Mouse (Mus musculus) c-Kit-positive CD71-negative TER-119-negative erythroid progenitor cells, embryonic 14.5 days (primary cell): ENCODE data around the gene Foxp4.

ENCODE experiments used
- DNase-seq: peaks from one replicate; pipeline ENCODE4 v3.0.0-alpha.2; 2013; ENCODE audit warnings: low read depth

The Foxp4 gene

DNA sequence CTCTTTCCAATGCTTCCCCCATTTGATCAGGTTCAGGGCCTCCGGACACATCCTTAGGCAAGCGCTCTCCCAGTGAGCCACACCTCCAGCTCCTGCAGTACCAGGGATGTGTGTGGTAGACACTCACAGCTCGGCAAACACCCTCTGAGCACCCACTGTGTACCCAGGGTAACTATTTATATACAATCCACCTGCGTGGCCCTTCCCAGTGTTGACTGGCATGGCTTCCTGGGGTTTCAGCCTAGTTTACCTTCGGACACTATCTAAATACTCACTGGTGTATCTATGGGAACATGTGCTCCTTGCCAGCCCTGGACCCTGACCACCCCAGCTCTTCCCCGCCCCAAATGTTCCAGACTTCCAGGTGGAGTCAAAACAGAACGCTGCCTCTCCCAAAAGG is 34.7 kb downstream of the Foxp4 start:
- DNase-seq, result no peak

DNA sequence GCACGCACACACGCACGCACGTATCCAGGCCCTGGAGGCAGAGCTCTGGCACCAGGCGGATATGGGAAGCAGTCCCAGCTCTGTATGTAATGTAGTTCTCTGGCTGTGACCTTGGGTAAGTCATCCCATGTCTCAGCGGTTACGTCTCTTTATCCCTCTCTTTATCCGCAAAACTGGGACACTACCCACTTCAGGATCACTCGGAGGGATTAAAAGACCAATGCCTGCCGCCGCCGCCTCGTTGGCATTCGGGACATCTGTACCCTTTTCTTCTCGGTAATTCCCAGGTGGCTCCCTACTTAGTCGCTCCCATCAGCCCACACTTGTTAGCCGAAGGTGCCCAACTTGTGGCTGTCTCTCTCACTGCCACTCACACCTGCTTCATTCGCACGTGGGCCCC is 35.2 kb downstream of the Foxp4 start:
- no peak for DNase-seq

DNA sequence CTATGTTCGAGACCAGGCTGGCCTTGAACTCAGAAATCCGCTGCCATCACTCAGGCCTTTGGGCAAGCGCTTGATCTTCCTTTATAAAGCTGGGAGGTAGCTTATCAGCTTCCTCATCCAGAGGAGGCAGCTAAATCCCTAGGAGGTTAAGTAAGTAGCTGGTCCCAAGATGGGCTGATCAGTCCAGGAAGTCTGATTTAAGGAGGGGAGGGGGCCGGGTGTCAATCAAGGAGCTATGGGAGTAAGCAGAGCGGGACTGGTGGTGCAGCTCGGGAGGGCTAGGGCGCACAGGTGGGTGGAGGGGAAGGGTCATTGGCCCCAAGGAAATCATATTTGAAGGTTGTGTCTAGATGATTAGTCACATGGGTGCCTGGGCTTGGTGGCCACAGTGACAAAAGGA is 35.8 kb downstream of the Foxp4 start:
- DNase-seq, result no peak

DNA sequence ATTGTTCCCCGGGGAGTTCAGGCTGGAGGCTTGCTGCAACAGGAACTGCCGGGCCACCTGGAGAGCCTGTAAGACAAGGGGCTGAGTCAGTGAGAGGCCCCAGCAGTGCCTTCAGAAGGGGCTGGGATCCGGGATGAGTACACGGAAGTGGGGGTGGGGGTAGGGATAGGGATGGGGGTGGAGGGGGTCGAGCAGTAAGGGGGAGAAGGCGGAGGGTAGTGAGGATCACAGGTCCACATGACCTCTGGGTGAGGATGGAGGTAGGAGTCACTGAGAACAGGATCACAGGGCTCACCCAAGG is 36.3 kb downstream of the Foxp4 start:
- DNase-seq, result no peak

DNA sequence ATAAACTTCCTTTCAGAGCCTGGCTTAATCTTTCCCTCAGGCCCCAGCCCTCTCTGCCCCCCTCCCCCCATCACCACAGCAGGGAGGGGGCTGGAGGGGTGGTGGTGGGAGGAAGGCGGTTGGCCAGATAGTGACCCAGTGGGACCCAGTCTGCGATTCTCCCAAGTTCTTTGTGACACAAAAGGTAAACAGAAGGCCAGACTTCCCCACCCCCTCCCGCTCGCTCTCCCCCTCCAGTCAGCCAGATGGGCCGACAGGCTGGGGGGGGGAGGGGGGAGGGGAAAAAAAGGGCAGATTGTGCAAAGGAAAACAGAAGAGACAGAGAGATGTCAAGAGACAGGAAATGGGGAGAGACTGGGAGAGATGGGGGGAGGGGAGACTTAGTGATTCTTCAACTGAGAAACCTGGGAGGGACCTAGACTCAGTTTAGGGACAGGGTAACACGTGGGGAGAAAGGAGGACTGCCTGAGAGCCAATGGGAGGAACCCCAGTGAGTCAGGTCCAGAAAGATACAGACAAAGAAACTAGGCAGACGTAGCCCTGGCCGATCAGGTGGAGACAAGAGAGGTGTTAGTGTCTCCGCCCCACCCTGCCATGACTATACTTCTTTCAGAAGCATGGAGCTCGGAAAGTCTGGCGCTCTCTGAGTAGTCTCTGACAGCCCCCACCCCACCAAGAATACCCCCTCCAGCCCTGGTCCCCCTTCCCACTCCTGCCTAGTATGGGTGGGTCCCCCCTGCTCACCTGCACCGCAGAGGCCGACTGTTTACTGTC is 36.9 kb downstream of the Foxp4 start:
- no peak for DNase-seq

DNA sequence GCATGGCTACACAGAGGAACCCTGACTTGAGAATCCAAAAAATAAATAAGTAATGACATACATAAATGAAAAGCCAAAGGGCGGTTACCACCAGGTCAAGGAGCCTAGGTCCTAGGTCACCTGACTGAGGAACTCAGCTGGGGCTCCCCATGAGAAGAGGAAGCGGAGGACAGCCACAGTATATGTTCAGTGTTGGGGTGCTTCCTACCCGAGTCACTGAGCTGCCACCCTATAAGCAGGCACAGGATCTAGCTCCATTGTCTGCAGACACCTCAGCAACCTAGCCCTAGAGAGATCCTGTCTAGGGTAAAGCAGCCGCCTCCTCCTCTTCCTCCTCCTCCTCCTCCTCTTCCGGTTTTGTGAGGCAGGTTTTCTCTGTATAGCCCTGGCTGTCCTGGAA is 41.3 kb downstream of the Foxp4 start:
- DNase-seq, result no peak

DNA sequence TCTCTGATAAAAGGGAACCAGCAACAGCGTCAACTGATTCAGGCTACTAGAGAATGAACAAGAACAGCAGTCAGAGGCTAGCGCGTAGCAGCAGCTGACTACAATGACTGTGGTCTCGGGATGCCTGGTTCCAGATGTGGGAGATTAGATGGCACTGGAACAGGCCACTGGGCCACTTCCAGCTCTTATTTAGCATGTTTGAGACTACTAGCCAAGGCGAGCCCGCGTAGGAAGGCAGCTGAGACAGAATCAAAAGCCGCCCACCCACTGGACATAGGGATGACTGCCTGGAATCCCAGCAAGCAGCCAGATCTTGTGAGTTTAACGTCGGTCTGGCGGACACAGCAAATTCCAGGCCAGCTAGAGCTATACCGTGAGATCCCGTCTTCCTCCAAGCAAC is 43.1 kb downstream of the Foxp4 start:
- no peak for DNase-seq

DNA sequence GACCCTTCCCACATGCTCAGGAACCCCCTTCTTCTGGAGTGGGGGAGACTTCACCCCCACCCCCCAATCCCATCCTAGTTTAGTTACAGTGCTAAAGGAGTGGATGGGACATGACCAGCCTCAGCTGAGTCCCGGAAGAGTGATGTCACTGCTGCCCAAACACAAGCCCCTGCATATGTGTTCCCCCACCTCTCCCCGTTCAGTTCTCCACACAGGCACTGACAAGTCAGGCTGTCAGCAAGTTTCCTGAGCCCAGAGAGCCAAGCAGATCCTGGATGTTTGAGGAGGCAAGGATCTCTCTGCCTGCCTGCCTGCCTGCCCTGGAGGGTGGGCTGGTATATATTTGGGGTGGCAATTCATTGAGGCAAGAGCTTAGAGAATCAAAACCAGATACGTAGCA is 45.2 kb downstream of the Foxp4 start:
- no peak for DNase-seq

DNA sequence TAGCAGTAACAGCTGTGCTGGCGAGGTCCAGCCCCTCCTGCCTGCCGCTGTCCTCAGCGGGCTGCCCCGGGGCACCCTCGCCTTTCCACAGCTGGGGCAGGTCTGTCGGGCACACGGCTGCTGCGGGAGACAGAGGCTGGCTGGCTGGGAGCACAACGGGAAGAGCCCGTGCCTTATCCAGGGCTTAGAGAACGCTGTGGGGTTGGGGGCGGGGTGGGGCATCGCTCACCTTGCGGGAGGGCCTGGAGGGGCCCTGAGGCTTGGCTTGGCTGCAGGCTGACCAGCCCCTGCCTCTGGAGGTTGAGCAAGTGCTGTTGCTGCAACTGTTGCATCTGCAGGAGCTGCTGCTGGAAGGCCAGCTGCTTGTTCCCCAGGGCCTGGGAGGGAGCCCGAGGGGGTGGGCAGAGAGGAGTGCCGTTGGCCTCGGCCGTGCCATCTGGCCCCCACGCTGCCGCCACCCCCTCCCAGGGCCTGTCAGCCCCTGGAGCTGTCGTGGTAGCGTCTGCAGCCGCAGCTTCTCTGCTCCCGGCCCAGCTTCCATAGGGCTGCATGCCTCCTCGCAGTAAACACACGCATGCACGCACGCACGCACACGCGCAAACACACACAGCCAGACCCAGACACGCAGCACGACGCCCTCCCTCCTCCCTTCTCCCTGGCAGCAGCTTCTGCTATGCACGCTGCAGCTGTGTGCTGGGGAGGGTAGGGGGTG is 45.9 kb downstream of the Foxp4 start:
- no peak for DNase-seq

DNA sequence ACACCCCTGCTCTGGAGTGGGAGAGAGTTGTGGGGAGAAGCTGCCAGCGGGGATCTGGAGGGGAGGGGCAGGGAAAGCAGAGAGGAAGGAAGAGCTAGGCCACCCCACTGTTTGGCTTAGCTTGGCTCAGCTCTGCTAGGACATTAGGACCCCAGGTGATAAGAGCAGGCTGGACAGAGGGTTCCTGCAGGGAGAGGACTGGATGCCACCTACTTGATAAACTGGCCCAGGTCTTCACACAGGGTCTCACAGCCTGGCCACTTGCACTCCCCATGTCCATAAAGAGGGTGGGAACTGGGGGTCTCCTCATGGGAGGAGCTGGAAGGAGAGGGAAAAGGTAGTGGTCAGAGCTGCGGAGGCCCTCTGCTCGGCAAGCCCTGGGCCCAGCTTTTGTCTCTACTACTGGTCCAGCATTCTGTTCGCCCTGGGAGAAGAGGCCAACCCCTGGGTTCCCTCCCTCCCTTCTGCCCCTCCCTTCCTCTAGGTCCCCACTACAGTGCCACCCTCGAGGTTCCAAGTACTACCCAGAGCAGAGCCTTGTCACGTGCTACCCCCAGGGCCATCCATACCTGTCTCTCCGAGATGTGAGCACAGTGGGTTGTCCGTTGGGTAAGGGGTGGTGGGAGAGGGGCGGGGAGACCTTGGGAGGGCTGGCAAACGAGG is 46.6 kb downstream of the Foxp4 start:
- DNase-seq, result no peak

DNA sequence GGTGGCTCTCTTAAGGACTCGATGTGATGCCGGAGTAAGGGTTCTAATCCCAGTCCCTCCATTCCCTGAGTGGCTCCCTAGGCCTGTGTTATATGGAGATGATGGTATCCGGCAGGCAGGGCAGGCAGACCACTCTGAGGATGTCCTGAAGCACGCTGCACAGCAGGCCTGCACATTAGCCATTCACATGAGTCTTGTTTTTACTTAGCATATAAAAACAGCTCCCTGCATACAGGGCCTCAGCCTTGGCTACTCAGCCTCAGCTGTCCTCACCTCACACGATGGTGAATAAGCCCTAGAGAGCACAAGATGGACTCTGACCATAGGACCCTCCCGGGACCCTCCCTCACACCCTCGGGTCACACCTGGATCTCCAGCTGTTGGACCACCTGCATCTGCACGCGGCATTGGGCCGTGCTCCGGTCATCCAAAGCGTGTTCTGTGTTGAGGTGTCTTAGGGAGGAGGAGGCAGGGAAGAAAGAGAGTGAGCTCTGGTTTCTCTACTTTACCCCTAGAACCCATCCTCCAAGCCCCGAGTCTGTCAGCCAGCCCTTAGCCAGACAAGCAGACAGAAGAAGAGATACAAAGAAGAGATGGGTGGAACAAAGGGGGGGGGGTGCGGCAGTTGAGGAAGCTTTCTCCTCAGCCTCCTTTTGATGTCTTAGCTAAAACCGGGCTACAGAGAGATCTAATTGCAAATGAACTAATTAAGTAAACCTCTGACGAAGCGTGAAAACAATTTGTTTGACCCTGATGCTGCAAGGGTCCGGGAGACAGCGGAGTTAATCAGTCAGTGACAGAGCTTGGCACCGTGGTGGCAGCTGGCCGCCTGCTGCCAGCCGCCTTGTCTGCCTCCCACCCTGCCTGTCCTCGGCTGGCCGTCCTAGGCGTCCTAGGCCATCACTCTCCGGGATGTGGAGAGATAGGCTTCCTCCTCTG is 47.4 kb downstream of the Foxp4 start:
- DNase-seq, result no peak

DNA sequence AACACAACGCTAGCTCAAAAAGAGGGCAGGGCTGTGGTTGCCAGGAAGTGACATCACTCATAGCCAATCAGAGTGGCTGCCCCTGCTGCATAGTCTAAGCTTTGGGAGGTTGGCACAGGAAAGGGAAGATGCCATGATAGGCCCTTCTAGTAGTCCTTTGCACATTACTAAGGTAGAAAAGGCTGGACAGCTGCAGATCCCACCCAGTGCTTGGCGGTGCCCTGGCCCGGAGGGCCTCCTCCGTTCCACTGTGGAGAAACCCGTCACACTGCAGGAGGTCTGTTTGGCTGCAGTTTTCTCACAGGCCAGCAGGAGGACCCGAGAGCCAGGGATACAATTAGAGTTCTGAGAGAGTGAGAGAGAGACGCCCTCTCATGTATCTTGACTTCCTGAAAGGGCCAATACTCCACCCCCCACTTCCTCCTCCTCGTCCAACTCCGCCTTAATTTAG is 51.1 kb downstream of the Foxp4 start:
- peak; percentile 77 for DNase-seq

DNA sequence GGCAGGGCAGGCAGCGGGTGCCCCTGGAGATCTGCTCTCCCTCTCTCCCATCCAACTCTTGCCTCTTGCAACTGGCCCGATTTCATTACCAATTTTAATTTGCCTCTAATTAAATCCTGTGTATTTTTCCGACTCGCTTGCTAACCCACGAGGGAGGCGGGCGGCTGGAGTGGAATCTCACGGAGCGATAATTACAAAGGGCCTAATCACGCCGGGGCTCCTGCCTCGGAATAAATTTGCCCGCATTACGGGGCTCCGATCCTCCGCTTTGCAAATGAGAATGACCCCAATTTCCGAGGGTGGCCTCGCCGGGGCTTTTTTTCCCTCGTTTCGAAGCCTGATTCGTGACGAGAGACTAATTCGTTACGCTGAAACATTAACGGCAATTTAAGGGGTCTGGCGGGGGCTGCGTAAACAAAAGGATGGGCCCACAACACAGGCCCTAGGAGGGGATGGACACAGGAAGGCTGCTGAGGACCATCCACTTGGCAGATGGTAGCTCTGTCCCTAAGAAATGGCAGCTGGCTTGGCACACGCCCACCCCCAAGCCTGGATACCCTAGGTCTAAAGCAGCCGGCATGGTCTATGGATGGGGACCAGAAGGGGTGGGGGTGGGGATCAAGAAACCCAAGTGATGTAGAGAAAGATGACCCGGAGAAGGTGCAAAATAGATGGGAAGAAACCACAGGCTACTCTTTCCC is 52.0 kb downstream of the Foxp4 start:
- no peak for DNase-seq

DNA sequence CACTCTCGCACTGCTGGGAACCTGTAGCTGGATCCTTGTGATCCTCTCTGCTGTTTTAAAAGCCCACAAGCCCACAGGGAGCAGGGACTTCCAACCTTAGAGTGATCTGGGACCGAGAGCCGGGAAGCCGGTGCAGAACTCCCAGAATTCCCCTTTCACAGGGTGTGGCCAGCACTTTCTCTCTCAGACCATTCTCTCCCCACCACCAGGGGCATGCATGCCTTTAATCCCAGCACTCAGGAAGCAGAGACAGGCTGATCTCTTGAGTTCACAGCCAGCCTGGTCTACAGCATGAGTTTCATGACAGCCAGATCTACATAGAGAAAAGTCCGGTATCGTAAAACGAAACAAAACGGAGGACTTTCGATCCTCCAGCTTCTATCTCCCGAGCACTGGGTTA is 54.6 kb downstream of the Foxp4 start:
- no peak for DNase-seq

DNA sequence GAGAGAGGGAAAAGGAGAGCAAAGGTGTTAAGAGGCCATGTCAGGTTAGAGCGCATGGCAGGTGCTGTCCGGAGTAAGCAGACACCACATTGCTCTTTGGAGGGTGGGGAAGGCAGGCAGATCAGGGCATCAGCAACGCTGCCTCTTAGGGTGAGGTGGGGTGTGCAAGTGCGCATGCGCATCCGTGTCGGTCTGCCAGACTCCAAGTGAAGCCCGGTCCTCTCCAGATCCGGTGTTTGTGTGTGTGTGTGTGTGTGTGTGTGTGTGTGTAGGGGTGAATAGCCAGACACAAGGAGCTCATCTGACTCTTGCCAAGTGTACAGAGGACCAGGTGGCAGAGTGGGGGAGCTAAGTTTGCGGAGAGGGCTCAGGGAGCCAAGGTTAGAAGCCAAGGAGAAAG is 58.4 kb downstream of the Foxp4 start:
- no peak for DNase-seq

DNA sequence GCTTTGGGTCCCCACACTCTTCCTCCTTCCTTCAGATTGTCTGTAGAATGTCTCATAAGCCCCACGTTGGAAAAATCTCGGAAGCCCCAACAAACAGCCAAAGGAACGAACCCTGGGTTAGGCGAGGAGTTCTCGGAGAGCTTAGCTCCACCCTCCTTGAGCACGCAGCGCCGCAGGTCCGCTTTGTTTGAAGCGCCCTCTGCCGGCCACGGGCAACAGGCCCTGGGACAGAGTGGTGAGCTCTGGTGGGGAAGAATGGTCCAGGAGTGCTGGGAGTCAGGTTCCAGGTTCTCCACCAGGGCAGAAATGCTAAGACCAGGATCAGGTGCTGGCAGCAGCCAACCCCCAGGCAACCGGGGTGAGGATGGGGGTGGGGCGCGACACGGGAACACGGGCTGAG is 59.9 kb downstream of the Foxp4 start:
- DNase-seq, result peak; percentile 60

DNA sequence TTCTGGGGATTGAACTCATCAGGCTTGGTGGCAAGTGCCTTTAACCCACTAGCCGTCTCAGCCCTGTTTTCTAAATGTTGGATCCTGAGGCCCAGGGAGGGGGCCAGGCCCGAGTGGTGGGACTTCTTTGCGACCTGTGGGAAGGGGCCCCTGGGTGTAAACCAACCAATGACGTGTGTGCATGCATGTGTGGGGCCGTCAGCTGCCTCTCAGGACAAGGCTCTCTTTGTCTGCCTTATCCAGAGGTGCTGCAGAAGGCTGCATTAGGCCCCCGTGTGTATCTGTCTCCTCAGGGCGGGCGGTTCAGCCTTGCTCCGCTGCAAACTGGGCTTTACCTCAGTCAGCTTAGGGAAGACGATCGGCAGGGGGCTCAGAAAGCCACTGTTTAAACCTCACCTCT is 61.0 kb downstream of the Foxp4 start:
- no peak for DNase-seq

DNA sequence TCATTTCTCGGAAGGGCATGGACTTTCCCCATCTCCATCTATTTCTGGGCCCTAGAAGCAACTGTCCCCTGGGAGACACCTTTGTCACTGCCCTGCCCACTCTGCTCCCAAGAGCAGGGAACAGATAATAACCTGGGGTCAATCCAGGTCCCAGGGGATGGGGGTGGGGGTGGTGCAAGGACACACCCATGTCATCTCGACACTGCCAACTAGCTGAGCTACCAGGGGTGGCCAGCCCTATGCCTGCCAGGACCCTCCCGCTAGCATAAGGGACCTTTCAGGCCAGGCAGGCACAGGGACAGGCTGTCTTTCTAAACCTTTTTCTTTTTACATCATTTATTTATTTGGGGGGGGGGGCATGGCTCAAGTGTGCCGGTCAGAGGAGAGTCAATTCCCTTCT is 61.4 kb downstream of the Foxp4 start:
- DNase-seq, result no peak

DNA sequence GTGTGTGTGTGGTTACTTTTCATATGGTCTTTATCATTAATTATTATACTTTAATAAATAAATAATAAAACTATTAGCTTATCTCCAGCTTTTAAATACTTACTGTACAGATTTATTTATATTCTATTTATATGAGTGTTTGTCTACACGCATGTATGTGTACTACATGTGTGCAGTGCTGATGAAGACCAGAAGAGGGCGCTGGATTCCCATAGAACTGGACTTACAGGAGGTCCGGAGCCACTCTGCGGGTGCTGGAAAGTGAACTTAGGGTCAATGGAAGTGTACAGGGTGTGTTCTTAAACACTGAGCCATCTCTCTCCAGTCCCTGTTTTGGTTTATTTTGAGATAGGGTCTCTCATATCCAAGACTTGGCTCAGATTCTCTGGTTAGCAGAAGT is 68.9 kb downstream of the Foxp4 start:
- DNase-seq, result no peak

DNA sequence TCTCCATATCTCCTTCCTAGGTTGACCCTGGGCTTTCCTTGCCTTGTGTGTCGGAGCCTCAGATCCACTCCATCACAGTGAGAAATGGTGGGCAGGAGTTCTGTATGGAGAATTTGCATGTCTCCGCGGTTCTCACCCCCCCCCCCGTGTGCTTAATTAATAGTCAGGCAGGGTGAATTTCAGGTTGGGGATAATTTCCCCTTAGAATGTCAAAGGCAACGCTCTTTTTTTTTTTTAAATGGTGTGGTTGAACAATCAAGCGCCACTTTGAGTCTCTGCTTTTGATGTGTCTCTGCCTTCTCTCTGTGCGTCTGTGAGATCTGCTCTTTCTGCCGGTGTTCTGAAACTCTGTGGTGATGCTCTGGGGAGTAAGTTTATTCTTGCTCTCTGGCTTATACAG is 69.5 kb downstream of the Foxp4 start:
- DNase-seq, result no peak

DNA sequence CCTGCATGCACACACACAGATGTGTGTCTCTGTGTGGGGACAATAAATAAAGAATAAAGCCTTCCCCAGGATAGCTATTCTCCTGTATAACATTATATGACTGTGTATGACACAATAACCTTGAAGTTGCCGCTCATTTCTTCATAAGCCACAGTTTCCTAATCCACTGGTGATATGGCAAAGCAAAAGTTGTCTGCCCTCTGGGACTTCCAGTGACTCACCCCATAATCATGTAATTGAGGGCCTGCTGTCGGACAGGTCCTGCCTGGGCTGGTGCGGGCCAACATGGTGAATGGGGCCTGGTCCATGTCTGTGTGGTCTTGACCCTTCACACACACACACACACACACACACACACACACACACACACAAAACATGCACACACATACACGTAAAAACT is 70.7 kb downstream of the Foxp4 start:
- no peak for DNase-seq

DNA sequence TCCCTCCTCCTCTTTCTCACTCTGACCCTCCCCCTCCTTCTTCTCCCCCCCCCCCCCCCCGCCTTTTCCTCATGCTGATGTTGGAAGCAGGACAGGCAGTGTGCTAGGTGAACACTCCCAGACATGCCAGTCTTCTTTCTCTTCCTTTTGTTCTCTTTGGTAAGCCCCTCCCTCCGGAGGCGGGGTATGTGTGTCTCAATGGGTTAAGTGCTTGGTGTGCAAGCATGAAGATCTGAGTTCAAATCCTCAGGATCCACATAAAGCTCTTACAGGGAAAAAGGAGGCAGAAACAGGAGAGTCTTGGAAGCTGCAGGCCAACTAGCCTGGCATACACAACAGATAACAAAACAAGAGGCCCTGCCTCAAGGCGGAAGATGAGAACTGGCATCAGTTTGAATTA is 71.1 kb downstream of the Foxp4 start:
- no peak for DNase-seq
